Mouse (Mus musculus) G1E (cell line): Measurements from ENCODE around the gene Arhgap10. TPM values are rescaled to one million over a fixed set of nuclear protein-coding genes. Genes with fewer than 3 reads are reported as not detected.
"Not testable (repeated sequence)": the region's sequence is repeated elsewhere in the genome, so short reads cannot be mapped to it uniquely, and the experiment has no call there.

Experiments
- ATAC-seq: 2 replicates; pipeline ENCODE4 v1.8.0; 2016; ENCODE audit warnings: mild to moderate bottlenecking; ENCODE audit not compliant: insufficient number of reproducible peaks, poor library complexity, low FRiP score, severe bottlenecking; ENCODE audit errors: extremely low read depth
- DNase-seq: peaks from one replicate; pipeline ENCODE4 v3.0.0; 2012; ENCODE audit warnings: low spot score
- H3K27me3 ChIP-seq: 2 replicates; pipeline ENCODE4 v1.6.1; 2012; ENCODE audit warnings: mild to moderate bottlenecking, low read length, inconsistent platforms; ENCODE audit not compliant: insufficient read depth
- H3K36me3 ChIP-seq: replicated peaks from 2 replicates; pipeline ENCODE3; 2012; ENCODE audit warnings: mild to moderate bottlenecking, inconsistent platforms
- H3K4me1 ChIP-seq: 2 replicates; pipeline ENCODE4 v1.6.1; 2012; ENCODE audit warnings: low read depth, low read length, inconsistent platforms, mixed read lengths; ENCODE audit not compliant: insufficient read depth
- H3K4me3 ChIP-seq: 2 replicates; pipeline ENCODE4 v1.5.1; 2012; ENCODE audit warnings: low read depth, mild to moderate bottlenecking, inconsistent platforms, low read length, moderate library complexity, mixed read lengths
- H3K9me3 ChIP-seq: replicated peaks from 2 replicates; pipeline ENCODE4 v1.6.1; 2012; ENCODE audit warnings: inconsistent platforms
- CTCF ChIP-seq: IDR thresholded peaks from 2 replicates; pipeline ENCODE4 v1.5.1; 2012; ENCODE audit warnings: low read depth, low read length, inconsistent platforms, mixed read lengths
- GATA1 ChIP-seq: IDR thresholded peaks from 2 replicates; pipeline ENCODE4 v1.6.1; 2012; ENCODE audit warnings: borderline replicate concordance, low read length, inconsistent platforms, mixed read lengths
- GATA2 ChIP-seq: IDR thresholded peaks from 2 replicates; pipeline ENCODE4 v1.6.1; 2012; ENCODE audit warnings: low read depth, low read length, inconsistent platforms, borderline replicate concordance
- POLR2AphosphoS5 ChIP-seq: IDR thresholded peaks from 2 replicates; pipeline ENCODE4 v1.6.1; 2012; ENCODE audit warnings: low read depth, low read length, inconsistent platforms; ENCODE audit not compliant: insufficient replicate concordance
- TAL1 ChIP-seq: conservative IDR thresholded peaks from 2 replicates; pipeline ENCODE4 v1.6.1; 2012; ENCODE audit warnings: low read depth, low read length, inconsistent platforms, mixed read lengths
- polyA plus RNA-seq: library from polyadenylated mRNA; stranded (reverse); fragments of >175 nt; gene quantifications from 2 replicates; pipeline ENCODE4 v1.2.3, GENCODE M21; 2012
- total RNA-seq, 2 experiments: library from RNA; stranded (forward) in 1 of 2; stranded (reverse) in 1 of 2; fragments of 200-1000 nt in 1 of 2; fragments of >200 nt in 1 of 2; fragmentation: Nextera tagmentation in 1 of 2; gene quantifications; 2 replicates each; pipeline ENCODE4 v1.2.3; 2014 to 2017

Gene Arhgap10
- total and polyA plus RNA-seq, 3 experiments = 20.3 to 26.1 (median 22.7) TPM

GRCm38 (mm10) chr8:77330304-77330703 lies 187.4 kb downstream of the Arhgap10 start:
- H3K9me3 ChIP-seq = no peaks in the 10 kb centered on the region
- H3K27me3 ChIP-seq = no peaks in the 10 kb centered on the region
- ATAC-seq (no peak), DNase-seq (no peak)
- TF ChIP-seq POLR2AphosphoS5 (no peak), GATA2 (no peak), CTCF (no peak), GATA1 (no peak), TAL1 (no peak)
- H3K36me3 ChIP-seq = peaks cover 46% of the 10 kb centered on the region
- no peaks in the 10 kb centered on the region; the same call in 1 of the 2 replicates for H3K4me1 ChIP-seq
- no peak overlapping the region for H3K4me3 ChIP-seq

GRCm38 (mm10) chr8:77329783-77330182 lies 188.0 kb downstream of the Arhgap10 start:
- Histone ChIP-seq H3K4me3 (no peak overlapping the region), H3K4me1 (no peaks in the 10 kb centered on the region; the same call in 1 of the 2 replicates), H3K27me3 (no peaks in the 10 kb centered on the region), H3K36me3 (peaks cover 48% of the 10 kb centered on the region), H3K9me3 (no peaks in the 10 kb centered on the region)
- DNase-seq = no peak
- ATAC-seq = no peak
- TF ChIP-seq TAL1 (no peak), GATA1 (no peak), GATA2 (no peak), POLR2AphosphoS5 (no peak), CTCF (no peak)

GRCm38 (mm10) chr8:77328473-77328872 lies 189.3 kb downstream of the Arhgap10 start:
- H3K36me3 ChIP-seq = peaks cover 46% of the 10 kb centered on the region

GRCm38 (mm10) chr8:77327326-77327725 lies 190.4 kb downstream of the Arhgap10 start:
- no peak for TF ChIP-seq GATA2
- TF ChIP-seq POLR2AphosphoS5 = no peak
- TF ChIP-seq TAL1 = no peak
- TF ChIP-seq CTCF = no peak
- no peak for TF ChIP-seq GATA1
- H3K4me1 ChIP-seq = no peaks in the 10 kb centered on the region; the same call in 1 of the 2 replicates
- H3K36me3 ChIP-seq = peaks cover 43% of the 10 kb centered on the region
- DNase-seq (no peak), ATAC-seq (no peak)
- H3K9me3 ChIP-seq = no peaks in the 10 kb centered on the region
- H3K4me3 ChIP-seq = no peak overlapping the region
- no peaks in the 10 kb centered on the region for H3K27me3 ChIP-seq

More at GRCm38 (mm10) chr8:77328473-77328872, 189.3 kb downstream of the Arhgap10 start:
- Histone ChIP-seq H3K27me3 (no peaks in the 10 kb centered on the region), H3K4me3 (no peak overlapping the region), H3K9me3 (no peaks in the 10 kb centered on the region), H3K4me1 (no peaks in the 10 kb centered on the region; the same call in 1 of the 2 replicates)
- ATAC-seq = no peak
- DNase-seq = no peak
- no peak for TF ChIP-seq GATA2
- no peak for TF ChIP-seq POLR2AphosphoS5
- no peak for TF ChIP-seq CTCF
- TF ChIP-seq TAL1 = no peak
- no peak for TF ChIP-seq GATA1

- H3K4me1 ChIP-seq, H3K9me3 ChIP-seq, H3K27me3 ChIP-seq, DNase-seq, ATAC-seq, H3K4me3 ChIP-seq: not testable (repeated sequence)
- H3K36me3 ChIP-seq = peaks cover 37% of the 10 kb centered on the region
Observed at GRCm38 (mm10) chr8:77322727-77323126, 195.0 kb downstream of the Arhgap10 start.

GRCm38 (mm10) chr8:77321901-77322300 lies 195.9 kb downstream of the Arhgap10 start:
- TF ChIP-seq TAL1 (no peak), CTCF (no peak), POLR2AphosphoS5 (no peak), GATA1 (no peak), GATA2 (no peak)

More at GRCm38 (mm10) chr8:77321901-77322300, 195.9 kb downstream of the Arhgap10 start:
- Histone ChIP-seq H3K4me1 (0 out of 2 replicates have a peak, but pooled peaks cover 2% of the 10 kb centered on the region), H3K36me3 (peaks cover 37% of the 10 kb centered on the region), H3K9me3 (no peaks in the 10 kb centered on the region), H3K4me3 (no peak overlapping the region), H3K27me3 (no peaks in the 10 kb centered on the region)
- DNase-seq (no peak), ATAC-seq (no peak)
